Mouse (Mus musculus) liver, embryonic 13.5 days (tissue): ENCODE results near the gene Spred2. TPM values are rescaled to one million over a fixed set of nuclear protein-coding genes. Genes with fewer than 3 reads are reported as not detected.

Experiments used
- ATAC-seq: fragments of 200-750 bp; cut with Nextera tagmentation; 2 replicates; pipeline ENCODE4 v1.8.0; 2017; ENCODE audit warnings: low read depth, mild to moderate bottlenecking, moderate number of reproducible peaks, moderate library complexity
- DNase-seq: peaks from one replicate; pipeline ENCODE4 v3.0.0; 2022
- H3K27ac ChIP-seq: fragments of 300-500 bp; sonication (generic); 2 replicates; pipeline ENCODE4 v1.5.1; 2015; ENCODE audit warnings: moderate library complexity, mild to moderate bottlenecking, inconsistent platforms
- H3K27me3 ChIP-seq: fragments of 300-500 bp; sonication (generic); 2 replicates; pipeline ENCODE4 v1.6.1; 2015; ENCODE audit warnings: mild to moderate bottlenecking, inconsistent platforms
- H3K36me3 ChIP-seq: fragments of 300-500 bp; sonication (generic); 2 replicates; pipeline ENCODE4 v1.6.1; 2015; ENCODE audit warnings: mild to moderate bottlenecking, inconsistent platforms
- H3K4me1 ChIP-seq: fragments of 300-500 bp; sonication (generic); replicated peaks from 2 replicates; pipeline ENCODE4 v1.6.1; 2015; ENCODE audit warnings: inconsistent platforms
- H3K4me2 ChIP-seq: fragments of 300-500 bp; sonication (generic); 2 replicates; pipeline ENCODE4 v1.6.1; 2015; ENCODE audit warnings: inconsistent platforms, mild to moderate bottlenecking, moderate library complexity
- H3K4me3 ChIP-seq: fragments of 300-500 bp; sonication (generic); replicated peaks from 2 replicates; pipeline ENCODE4 v1.5.1; 2015; ENCODE audit warnings: mild to moderate bottlenecking, inconsistent platforms
- H3K9ac ChIP-seq: fragments of 300-500 bp; sonication (generic); 2 replicates; pipeline ENCODE4 v1.6.1; 2015; ENCODE audit warnings: mild to moderate bottlenecking, inconsistent platforms
- H3K9me3 ChIP-seq: fragments of 300-500 bp; sonication (generic); replicated peaks from 2 replicates; pipeline ENCODE4 v1.6.1; 2016; ENCODE audit warnings: inconsistent platforms
- whole genome bisulfite sequencing: fragments of 180-500 bp; shearing (Covaris S2); methylation state at CpG from one replicate; pipeline ENCODE4 v1.1.7; 2015; ENCODE audit not compliant: insufficient replicate concordance; 5-methylcytosine and 5-hydroxymethylcytosine counted together
- polyA plus RNA-seq: library from polyadenylated mRNA; unstranded; fragments of >200 nt; fragmentation: Nextera tagmentation; extraction: Ambion mirVana; gene quantifications from 2 replicates; pipeline ENCODE4 v1.2.1, GENCODE M21; 2015

Spred2 gene
- polyA plus RNA-seq, 1 experiment from 2014 or later: 2.3 TPM

GRCm38 (mm10) chr11:19997940-19998339 lies 73.8 kb downstream of the Spred2 start:
- 19% methylated on average over 18 of the region's 18 CpGs for WGBS
- no peak overlapping the region for H3K4me3 ChIP-seq
- no peak overlapping the region for H3K27ac ChIP-seq
- H3K4me2 ChIP-seq: no peak overlapping the region
- no peak for DNase-seq
- H3K27me3 ChIP-seq: no peaks in the 10 kb centered on the region
- peaks cover 6% of the 10 kb centered on the region for H3K36me3 ChIP-seq
- peaks cover 52% of the 10 kb centered on the region for H3K4me1 ChIP-seq
- no peak for ATAC-seq
- H3K9me3 ChIP-seq: no peaks in the 10 kb centered on the region
- H3K9ac ChIP-seq: no peak overlapping the region

- DNase-seq (no peak), ATAC-seq (peak; percentile 36; the same call in 1 of the 2 replicates)
- 66% methylated on average over 4 of the region's 4 CpGs for WGBS
- no peaks in the 10 kb centered on the region for H3K27me3 ChIP-seq
- no peak overlapping the region for H3K4me3 ChIP-seq
- H3K9me3 ChIP-seq: no peaks in the 10 kb centered on the region
- H3K9ac ChIP-seq: no peak overlapping the region
- H3K4me2 ChIP-seq: no peak overlapping the region
- peaks cover 30% of the 10 kb centered on the region for H3K36me3 ChIP-seq
- H3K4me1 ChIP-seq: peaks cover 16% of the 10 kb centered on the region
- H3K27ac ChIP-seq: 0 out of 2 replicates have a peak overlapping the region, but pooled peaks have one; percentile 3
Observed at GRCm38 (mm10) chr11:20002883-20003282, 78.7 kb downstream of the Spred2 start.

GRCm38 (mm10) chr11:20007701-20008100 lies 83.5 kb downstream of the Spred2 start:
- no peaks in the 10 kb centered on the region for H3K9me3 ChIP-seq
- H3K4me3 ChIP-seq: no peak overlapping the region
- H3K4me1 ChIP-seq: peaks cover 6% of the 10 kb centered on the region; the same call in 1 of the 2 replicates
- H3K9ac ChIP-seq: no peak overlapping the region
- WGBS: 49% methylated on average over 6 of the region's 6 CpGs
- H3K4me2 ChIP-seq: no peak overlapping the region
- H3K27ac ChIP-seq: no peak overlapping the region
- peaks cover 43% of the 10 kb centered on the region for H3K36me3 ChIP-seq
- ATAC-seq (no peak), DNase-seq (no peak)
- H3K27me3 ChIP-seq: no peaks in the 10 kb centered on the region

GRCm38 (mm10) chr11:20011210-20011978 lies 87.2 kb downstream of the Spred2 start:
- no peaks in the 10 kb centered on the region for H3K9me3 ChIP-seq
- no peaks in the 10 kb centered on the region; the same call in 1 of the 2 replicates for H3K4me1 ChIP-seq
- H3K36me3 ChIP-seq: peaks cover 47% of the 10 kb centered on the region
- no peak for DNase-seq
- H3K27me3 ChIP-seq: no peaks in the 10 kb centered on the region
- no peak overlapping the region for H3K4me3 ChIP-seq
- H3K9ac ChIP-seq: no peak overlapping the region
- ATAC-seq: no peak
- no peak overlapping the region for H3K4me2 ChIP-seq
- no peak overlapping the region for H3K27ac ChIP-seq
- WGBS: 70% methylated on average over 16 of the region's 16 CpGs

GRCm38 (mm10) chr11:20013366-20013765 lies 89.2 kb downstream of the Spred2 start:
- Histone ChIP-seq H3K4me2 (no peak overlapping the region), H3K9me3 (no peaks in the 10 kb centered on the region), H3K36me3 (peaks cover 48% of the 10 kb centered on the region), H3K27me3 (no peaks in the 10 kb centered on the region), H3K4me1 (no peaks in the 10 kb centered on the region; the same call in 1 of the 2 replicates), H3K27ac (no peak overlapping the region), H3K9ac (no peak overlapping the region), H3K4me3 (no peak overlapping the region)
- ATAC-seq: no peak
- 79% methylated on average over 3 of the region's 3 CpGs for WGBS
- no peak for DNase-seq

GRCm38 (mm10) chr11:20017937-20018336 lies 93.8 kb downstream of the Spred2 start:
- peaks cover 20% of the 10 kb centered on the region for H3K4me1 ChIP-seq
- H3K4me3 ChIP-seq: no peak overlapping the region
- H3K4me2 ChIP-seq: no peak overlapping the region
- no peaks in the 10 kb centered on the region for H3K27me3 ChIP-seq
- no peak overlapping the region for H3K27ac ChIP-seq
- H3K36me3 ChIP-seq: peaks cover 69% of the 10 kb centered on the region
- H3K9me3 ChIP-seq: peaks cover 24% of the 10 kb centered on the region
- no peak for DNase-seq
- WGBS: 87% methylated on average over 13 of the region's 13 CpGs
- no peak overlapping the region for H3K9ac ChIP-seq
- no peak for ATAC-seq

- peaks cover 67% of the 10 kb centered on the region for H3K36me3 ChIP-seq
- H3K4me2 ChIP-seq: no peak overlapping the region
- H3K9ac ChIP-seq: no peak overlapping the region
- H3K27ac ChIP-seq: no peak overlapping the region
- H3K4me3 ChIP-seq: no peak overlapping the region
- peaks cover 28% of the 10 kb centered on the region for H3K4me1 ChIP-seq
- no peak for ATAC-seq
- 88% methylated on average over 2 of the region's 2 CpGs for WGBS
- no peaks in the 10 kb centered on the region for H3K27me3 ChIP-seq
- H3K9me3 ChIP-seq: peaks cover 24% of the 10 kb centered on the region
- no peak for DNase-seq
Observed at GRCm38 (mm10) chr11:20018905-20019304, 94.7 kb downstream of the Spred2 start.

- Histone ChIP-seq H3K36me3 (peaks cover 66% of the 10 kb centered on the region), H3K9me3 (peaks cover 24% of the 10 kb centered on the region), H3K9ac (no peak overlapping the region), H3K4me3 (no peak overlapping the region), H3K4me1 (peaks cover 40% of the 10 kb centered on the region), H3K4me2 (no peak overlapping the region), H3K27me3 (no peaks in the 10 kb centered on the region), H3K27ac (no peak overlapping the region)
- WGBS: 97% methylated on average over 35 of the region's 35 CpGs
- ATAC-seq (no peak), DNase-seq (no peak)
Observed at GRCm38 (mm10) chr11:20020720-20021119, 96.5 kb downstream of the Spred2 start.

- H3K27me3 ChIP-seq: no peaks in the 10 kb centered on the region
- WGBS: 22% methylated on average over 2 of the region's 2 CpGs
- H3K9me3 ChIP-seq: peaks cover 24% of the 10 kb centered on the region
- DNase-seq (peak; percentile 66), ATAC-seq (peak; percentile 98)
- peak overlapping the region; percentile 38 for H3K4me3 ChIP-seq
- H3K27ac ChIP-seq: peak overlapping the region; percentile 87
- H3K9ac ChIP-seq: peak overlapping the region; percentile 58
- H3K4me1 ChIP-seq: peaks cover 42% of the 10 kb centered on the region
- H3K4me2 ChIP-seq: peak overlapping the region; percentile 64
- H3K36me3 ChIP-seq: peaks cover 54% of the 10 kb centered on the region
Observed at GRCm38 (mm10) chr11:20022462-20022861, 98.3 kb downstream of the Spred2 start.

- Histone ChIP-seq H3K9me3 (peaks cover 24% of the 10 kb centered on the region), H3K4me3 (peak overlapping the region; percentile 38), H3K27ac (peak overlapping the region; percentile 87), H3K36me3 (peaks cover 49% of the 10 kb centered on the region), H3K4me1 (peaks cover 45% of the 10 kb centered on the region), H3K27me3 (no peaks in the 10 kb centered on the region), H3K9ac (peak overlapping the region; percentile 58), H3K4me2 (peak overlapping the region; percentile 64)
- ATAC-seq (peak; percentile 80), DNase-seq (peak; percentile 24)
- 37% methylated on average over 14 of the region's 14 CpGs for WGBS
Observed at GRCm38 (mm10) chr11:20022911-20023482, 98.8 kb downstream of the Spred2 start.

- DNase-seq (no peak), ATAC-seq (no peak)
- Histone ChIP-seq H3K27ac (peak overlapping the region; percentile 37; the same call in 1 of the 2 replicates), H3K4me3 (no peak overlapping the region), H3K9ac (no peak overlapping the region), H3K9me3 (peaks cover 8% of the 10 kb centered on the region), H3K4me2 (no peak overlapping the region), H3K36me3 (peaks cover 20% of the 10 kb centered on the region), H3K27me3 (no peaks in the 10 kb centered on the region), H3K4me1 (peaks cover 53% of the 10 kb centered on the region)
- 73% methylated on average over 11 of the region's 11 CpGs for WGBS
Observed at GRCm38 (mm10) chr11:20025899-20026298, 101.7 kb downstream of the Spred2 start.
